Comparison of ENCODE assay signal across 8 mouse cellular contexts in genomic region chr10:70099052-70099451, GRCm38 (mm10). TPM values are rescaled to one million over a fixed set of nuclear protein-coding genes. Genes with fewer than 3 reads are reported as not detected.
DNase-seq lines count a peak whose midpoint lies in the region; ATAC-seq lines count a peak whose summit lies in the region.

No protein-coding gene starts in this region.

- H3K9ac ChIP-seq in lung, embryonic 15.5 days, result no peak overlapping the region; the same call in 1 of the 2 replicates
- peak overlapping the region; percentile 94 for H3K9ac ChIP-seq in forebrain, embryonic 12.5 days
- H3K9ac ChIP-seq in limb, embryonic 13.5 days, result peak overlapping the region; percentile 94; the same call in 1 of the 2 replicates
- H3K9ac ChIP-seq in stomach, embryonic 14.5 days (replicated peaks; ENCODE audit: low read depth, low read length), result peak overlapping the region; percentile 77; the same call in 1 of the 2 replicates

- peaks cover 6% of the 10 kb centered on the region; the same call in 1 of the 2 replicates for H3K36me3 ChIP-seq in lung, embryonic 15.5 days
- H3K36me3 ChIP-seq in forebrain, embryonic 12.5 days (replicated peaks), result peaks cover 13% of the 10 kb centered on the region
- peaks cover 30% of the 10 kb centered on the region for H3K36me3 ChIP-seq in limb, embryonic 13.5 days
- no peaks in the 10 kb centered on the region for H3K36me3 ChIP-seq in stomach, embryonic 14.5 days (ENCODE audit: control insufficient read depth, insufficient read depth, low read length)

- H3K4me2 ChIP-seq in lung, embryonic 15.5 days, result peak overlapping the region; percentile 92
- H3K4me2 ChIP-seq in forebrain, embryonic 12.5 days, result peak overlapping the region; percentile 88
- peak overlapping the region; percentile 85 for H3K4me2 ChIP-seq in limb, embryonic 13.5 days (replicated peaks)
- H3K4me2 ChIP-seq in stomach, embryonic 14.5 days (replicated peaks; ENCODE audit: low read depth, low read length), result peak overlapping the region; percentile 89

- peaks cover 34% of the 10 kb centered on the region for H3K4me1 ChIP-seq in lung, embryonic 15.5 days
- H3K4me1 ChIP-seq in forebrain, embryonic 12.5 days, result peaks cover 38% of the 10 kb centered on the region
- peaks cover 40% of the 10 kb centered on the region for H3K4me1 ChIP-seq in limb, embryonic 13.5 days
- H3K4me1 ChIP-seq in stomach, embryonic 14.5 days (ENCODE audit: control insufficient read depth, insufficient read depth, low read length), result peaks cover 21% of the 10 kb centered on the region

- H3K27me3 ChIP-seq in lung, embryonic 15.5 days, result no peaks in the 10 kb centered on the region
- no peaks in the 10 kb centered on the region for H3K27me3 ChIP-seq in forebrain, embryonic 12.5 days
- no peaks in the 10 kb centered on the region for H3K27me3 ChIP-seq in limb, embryonic 13.5 days
- H3K27me3 ChIP-seq in stomach, embryonic 14.5 days (ENCODE audit: control insufficient read depth, insufficient read depth, low read length), result no peaks in the 10 kb centered on the region

- H3K9me3 ChIP-seq in lung, embryonic 15.5 days, result no peaks in the 10 kb centered on the region
- peaks cover 6% of the 10 kb centered on the region; the same call in 1 of the 2 replicates for H3K9me3 ChIP-seq in forebrain, embryonic 12.5 days
- H3K9me3 ChIP-seq in limb, embryonic 13.5 days, result peaks cover 10% of the 10 kb centered on the region; the same call in 1 of the 2 replicates
- H3K9me3 ChIP-seq in stomach, embryonic 14.5 days (ENCODE audit: control insufficient read depth, low read depth, low read length), result no peaks in the 10 kb centered on the region

- H3K27ac ChIP-seq in lung, embryonic 15.5 days, result no peak overlapping the region
- H3K27ac ChIP-seq in forebrain, embryonic 12.5 days, result no peak overlapping the region
- H3K27ac ChIP-seq in limb, embryonic 13.5 days, result no peak overlapping the region
- no peak overlapping the region for H3K27ac ChIP-seq in stomach, embryonic 14.5 days (ENCODE audit: low read length)

- H3K4me3 ChIP-seq in lung, embryonic 15.5 days, result peak overlapping the region; percentile 80
- H3K4me3 ChIP-seq in forebrain, embryonic 12.5 days (replicated peaks), result peak overlapping the region; percentile 94
- H3K4me3 ChIP-seq in limb, embryonic 13.5 days, result peak overlapping the region; percentile 93
- peak overlapping the region; percentile 92 for H3K4me3 ChIP-seq in stomach, embryonic 14.5 days (ENCODE audit: low read depth, low read length)

- 19% methylated on average over 8 of the region's 8 CpGs for WGBS in lung, embryonic 15.5 days
- 29% methylated on average over 8 of the region's 8 CpGs for WGBS in forebrain, embryonic 12.5 days
- WGBS in limb, embryonic 13.5 days, result 18% methylated on average over 8 of the region's 8 CpGs
- 24% methylated on average over 8 of the region's 8 CpGs for WGBS in stomach, embryonic 14.5 days

- DNase-seq in lung, postnatal 25 days (ENCODE audit: low spot score), result no peak
- no peak for DNase-seq in thymus, postnatal 25 days
- no peak for DNase-seq in left cerebral cortex, adult 9 months (ENCODE audit: low spot score in 2 of 2)
- no peak for DNase-seq in lung, postnatal 14 days

- ATAC-seq in lung, embryonic 15.5 days (ENCODE audit: borderline replicate concordance, extremely low read depth, low FRiP score, low TSS enrichment), result no peak
- ATAC-seq in forebrain, embryonic 12.5 days (ENCODE audit: low FRiP score), result no peak
- no peak for ATAC-seq in limb, embryonic 13.5 days (ENCODE audit: low FRiP score, low read depth)
- no peak for ATAC-seq in stomach, embryonic 14.5 days (ENCODE audit: insufficient number of reproducible peaks, insufficient read depth, low FRiP score, low read depth)

RNA-seq across cellular contexts. Expression of gene Ccdc6, which starts 2.1 kb away (rescaled TPM):
- 14.3 and 15.0 TPM in 2 replicates for polyA plus RNA-seq in lung, embryonic 15.5 days (2015; fragmentation: Nextera tagmentation; extraction: Ambion mirVana)
- 15.9 TPM in 2 replicates for polyA plus RNA-seq in forebrain, embryonic 12.5 days (2016; fragmentation: Nextera tagmentation; extraction: Ambion mirVana)
- polyA plus RNA-seq in limb, embryonic 13.5 days (2015; fragmentation: Nextera tagmentation; extraction: Ambion mirVana), result 18.9 and 19.6 TPM in 2 replicates
- polyA plus RNA-seq in stomach, embryonic 14.5 days (2014; fragmentation: Nextera tagmentation; extraction: Ambion mirVana), result 25.1 and 27.2 TPM in 2 replicates
